Mouse (Mus musculus) heart, adult 9 months (tissue): ENCODE data around the gene Schip1.

Source experiments
- DNase-seq, 2 experiments: peaks; one replicate each; pipeline ENCODE4 v3.0.0; 2022; ENCODE audit warnings: low spot score in 2 of 2

Schip1 gene

GRCm38 (mm10) chr3:68269251-68269650 lies 204.6 kb downstream of the Schip1 start:
- DNase-seq = no peak

DNA sequence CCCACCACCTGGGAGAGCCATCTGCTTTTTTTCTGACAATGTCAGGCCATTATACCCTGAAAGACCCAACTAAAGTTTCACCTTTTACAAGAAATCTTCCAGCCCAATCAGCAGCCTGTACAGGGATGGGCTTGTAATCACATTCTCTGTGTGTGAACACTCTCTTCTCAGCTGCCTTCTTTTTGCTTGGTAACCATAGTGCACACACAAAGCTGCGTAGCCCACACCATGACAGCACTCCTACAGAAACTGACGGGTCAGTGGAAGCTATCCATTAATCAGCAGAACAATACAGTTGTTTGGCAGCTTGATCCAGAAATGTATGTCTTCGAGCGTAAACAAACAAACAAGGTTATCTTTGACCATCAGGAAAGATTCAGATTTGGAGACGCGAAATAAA lies 205.6 kb downstream of the Schip1 start:
- no peak for DNase-seq

GRCm38 (mm10) chr3:68271457-68271856 lies 206.9 kb downstream of the Schip1 start:
- no peak for DNase-seq

- no peak for DNase-seq
Observed at GRCm38 (mm10) chr3:68271881-68272280, 207.3 kb downstream of the Schip1 start.

- DNase-seq = no peak
Observed at GRCm38 (mm10) chr3:68282844-68283594, 218.4 kb downstream of the Schip1 start.

DNA sequence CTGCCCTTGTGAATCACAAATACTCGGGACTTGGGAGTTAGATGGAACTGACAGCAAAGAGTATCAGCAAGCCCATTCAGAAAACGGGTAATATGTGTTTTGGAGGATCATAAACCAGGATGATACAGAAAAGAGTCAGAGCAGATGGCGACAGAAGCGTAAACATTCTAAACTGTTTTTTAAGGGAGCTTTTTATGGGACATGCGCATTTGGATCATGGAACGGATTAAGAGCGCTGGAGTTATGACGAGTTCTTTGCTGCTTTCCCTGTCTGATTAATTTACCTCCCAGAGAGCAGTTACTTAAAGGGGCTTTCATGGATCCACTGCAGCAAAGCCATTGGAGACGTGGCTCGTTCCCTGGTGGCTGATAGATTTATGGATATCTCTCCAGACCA lies 219.0 kb downstream of the Schip1 start:
- no peak for DNase-seq

DNA sequence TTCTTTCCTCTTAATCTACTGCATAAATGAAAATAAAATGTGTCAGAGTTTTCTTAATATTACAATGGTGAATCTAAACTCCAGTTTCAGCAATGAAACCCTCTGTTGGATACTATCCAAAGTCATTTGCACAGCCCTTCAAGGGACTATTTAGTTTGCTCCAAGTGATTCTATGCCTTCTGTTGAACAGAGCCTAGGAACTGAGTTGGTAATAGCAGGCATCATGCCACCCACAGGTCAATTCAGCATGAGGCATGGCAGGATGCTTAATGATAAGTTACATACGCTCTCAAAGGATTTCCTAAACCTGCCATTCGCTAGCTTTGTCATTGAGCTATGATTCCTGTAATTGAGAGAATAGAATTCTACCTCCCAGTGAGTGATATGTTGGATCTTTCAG lies 219.9 kb downstream of the Schip1 start:
- DNase-seq = no peak

DNA sequence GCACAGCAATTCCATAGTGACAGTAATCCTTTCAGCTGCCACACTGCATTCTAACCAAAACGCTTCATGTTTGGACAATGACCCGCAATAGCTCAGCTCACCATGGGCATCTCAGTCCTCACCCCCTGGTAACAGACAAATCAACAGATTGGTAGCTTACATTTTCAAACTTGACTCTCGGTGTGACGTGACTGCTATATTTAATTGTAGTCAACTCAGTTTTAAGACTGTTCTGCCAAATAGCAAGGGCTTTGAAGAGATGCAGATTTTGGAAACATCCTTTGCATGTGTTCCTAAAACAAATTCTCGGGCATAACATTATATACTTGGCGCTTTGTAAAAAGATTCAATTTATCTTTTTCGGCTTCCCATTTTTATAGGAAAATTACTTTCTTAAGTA lies 232.2 kb downstream of the Schip1 start:
- no peak for DNase-seq

DNA sequence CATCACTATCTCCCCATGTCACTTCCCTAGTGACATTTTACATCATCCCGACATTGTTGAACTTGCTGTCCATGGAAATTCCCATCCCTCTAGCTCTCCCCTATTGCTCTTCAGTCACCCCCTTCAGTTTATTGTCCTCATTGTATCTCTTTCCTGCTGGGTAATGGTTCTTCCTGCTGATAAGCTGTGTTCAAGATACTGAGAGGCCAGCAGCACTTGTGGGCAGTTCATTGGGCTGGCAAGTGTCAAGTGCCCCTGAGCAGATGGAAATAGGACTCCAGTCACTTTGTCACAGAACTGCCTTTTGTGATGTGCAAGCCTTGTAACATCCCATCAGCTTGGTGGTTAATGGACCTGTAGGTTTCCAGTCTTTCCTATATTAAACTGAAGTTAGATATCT lies 241.0 kb downstream of the Schip1 start:
- DNase-seq = no peak

GRCm38 (mm10) chr3:68306726-68307125 lies 242.1 kb downstream of the Schip1 start:
- no peak for DNase-seq

DNA sequence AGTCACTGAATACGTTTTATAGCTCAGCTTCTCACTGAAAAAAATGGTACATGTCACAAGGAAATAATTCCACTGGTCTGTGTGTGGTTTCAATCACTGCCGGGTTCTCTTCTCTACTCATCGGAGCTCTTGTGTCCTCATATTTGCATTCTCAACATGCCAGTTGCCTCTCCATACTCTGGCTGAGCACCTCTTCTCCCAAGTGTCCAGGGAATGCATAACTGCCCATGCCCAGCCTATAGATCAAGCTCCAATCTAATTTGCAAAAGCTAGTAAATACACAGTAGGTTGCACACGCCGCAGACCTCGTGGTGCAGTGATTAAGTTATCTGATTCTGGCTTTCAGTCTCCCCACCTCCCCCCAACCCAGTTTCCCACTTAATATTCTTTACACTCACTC lies 261.0 kb downstream of the Schip1 start:
- no peak for DNase-seq

DNA sequence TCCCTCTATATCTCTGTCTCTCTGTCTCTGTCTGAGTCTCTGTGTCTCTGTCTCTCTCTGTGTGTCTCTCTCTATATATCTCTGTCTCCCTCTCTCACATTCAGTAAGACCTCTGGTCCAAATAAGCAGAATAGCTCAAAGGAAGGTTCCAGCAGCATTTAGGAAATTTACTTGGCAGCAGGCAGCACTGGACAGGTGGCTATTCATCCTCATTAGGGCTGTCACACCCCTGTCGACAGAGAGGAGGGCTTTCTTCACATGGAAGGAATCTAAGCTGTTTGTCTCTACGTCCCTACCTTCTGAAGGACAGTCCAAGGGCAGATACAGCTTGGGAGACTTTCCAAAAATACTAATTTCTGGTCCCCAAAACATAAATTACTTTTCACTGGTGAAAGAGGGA lies 267.9 kb downstream of the Schip1 start:
- DNase-seq = no peak

- no peak for DNase-seq
Observed at GRCm38 (mm10) chr3:68335501-68335900, 270.9 kb downstream of the Schip1 start.

- DNase-seq = no peak
Observed at GRCm38 (mm10) chr3:68350624-68351023, 286.0 kb downstream of the Schip1 start.

DNA sequence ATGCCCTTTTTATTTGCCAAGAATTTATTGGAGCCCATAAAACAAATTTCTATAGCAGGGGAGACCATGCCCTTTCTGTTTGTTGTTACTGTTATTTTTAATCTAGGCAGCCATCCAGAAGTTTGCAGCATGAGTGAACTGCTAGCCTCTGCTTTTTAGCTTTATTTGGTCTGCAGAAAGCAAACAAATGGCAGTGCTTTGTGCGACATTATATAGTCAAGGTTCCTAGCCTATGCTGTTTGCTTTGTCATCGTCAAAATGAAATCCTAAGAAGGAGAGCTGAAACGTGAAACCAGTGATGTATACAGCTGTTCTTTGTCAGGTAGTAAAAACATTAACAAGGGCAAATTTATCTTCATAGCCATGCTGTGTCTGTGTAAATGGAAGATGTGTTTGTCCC lies 286.9 kb downstream of the Schip1 start:
- DNase-seq = no peak

GRCm38 (mm10) chr3:68352961-68353360 lies 288.4 kb downstream of the Schip1 start:
- no peak for DNase-seq

GRCm38 (mm10) chr3:68353492-68353891 lies 288.9 kb downstream of the Schip1 start:
- no peak for DNase-seq

DNA sequence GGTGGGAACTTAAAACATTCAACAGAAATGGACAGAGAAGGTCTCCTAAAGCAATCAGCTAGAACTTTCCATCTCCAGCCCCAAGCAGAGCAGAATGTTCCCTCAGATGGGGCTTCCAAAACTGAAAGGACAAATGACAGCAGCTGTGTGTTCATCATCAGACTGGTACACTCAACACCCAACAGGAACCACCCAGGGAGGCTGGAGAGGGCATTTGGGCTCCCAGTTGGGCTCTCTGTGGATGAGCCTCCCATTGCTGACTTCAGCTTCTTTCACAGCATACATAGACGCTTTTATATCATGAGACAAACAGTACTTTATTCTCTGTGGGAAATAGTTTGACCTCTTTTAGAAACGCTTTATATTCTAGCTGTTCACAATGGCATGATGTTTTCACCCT lies 291.9 kb downstream of the Schip1 start:
- DNase-seq = no peak

GRCm38 (mm10) chr3:68368029-68368428 lies 303.4 kb downstream of the Schip1 start:
- no peak for DNase-seq

DNA sequence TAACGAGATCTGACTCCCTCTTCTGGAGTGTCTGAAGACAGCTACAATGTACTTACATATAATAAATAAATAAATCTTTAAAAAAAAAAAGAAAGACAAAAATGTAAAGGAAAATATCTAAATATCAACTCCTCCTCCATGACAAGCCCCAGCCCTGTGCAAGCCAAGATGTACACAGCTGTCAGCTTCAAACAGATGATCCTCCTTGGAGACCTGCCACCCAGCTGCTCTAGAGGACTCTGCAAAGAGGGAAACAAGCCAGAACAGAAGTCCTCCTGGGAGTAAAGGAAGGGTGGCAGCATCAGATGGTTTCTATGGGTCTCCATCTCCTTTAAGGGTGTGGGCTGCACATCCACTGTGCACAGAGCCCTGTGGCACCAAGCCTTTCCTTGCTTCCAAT lies 308.3 kb downstream of the Schip1 start:
- no peak for DNase-seq

DNA sequence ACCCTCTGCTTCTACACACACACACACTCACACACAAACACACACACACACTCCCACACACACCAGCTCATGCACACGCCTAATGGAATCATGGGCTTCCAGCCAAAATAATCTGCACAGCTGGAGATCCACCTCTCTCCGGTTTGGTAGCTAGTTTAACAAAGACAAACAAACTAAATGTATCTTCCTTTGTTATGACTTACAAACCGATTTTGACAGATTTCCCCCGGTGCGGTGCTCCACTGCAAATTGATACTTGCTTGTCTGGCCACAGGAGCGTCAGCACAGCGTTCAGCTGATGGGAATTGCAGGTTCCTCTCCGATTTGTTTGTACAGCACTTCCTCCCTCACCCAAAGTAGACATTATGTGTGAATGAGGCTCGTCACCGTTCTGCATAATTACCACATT lies 310.5 kb downstream of the Schip1 start:
- DNase-seq = peak in 1 of 2 experiments; percentile 1

GRCm38 (mm10) chr3:68377452-68378198 lies 313.0 kb downstream of the Schip1 start:
- no peak for DNase-seq

DNA sequence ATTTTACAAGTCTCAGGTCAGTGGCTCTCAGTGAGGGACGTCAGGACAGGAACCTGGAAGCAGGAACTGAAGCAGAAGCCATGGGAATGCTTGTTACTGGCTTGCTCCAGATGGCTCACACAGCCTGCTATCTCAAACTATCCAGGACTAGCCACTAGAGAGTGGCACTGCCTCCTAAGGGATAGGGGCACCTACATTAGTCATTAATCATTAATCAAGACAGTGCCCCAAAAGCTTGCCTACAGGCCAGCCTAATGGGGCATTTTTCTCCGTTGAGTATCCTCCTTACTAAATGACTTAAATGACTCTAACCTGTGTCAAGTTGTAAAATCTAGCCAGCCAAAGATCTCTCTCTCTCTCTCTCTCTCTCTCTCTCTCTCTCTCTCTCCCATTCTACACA lies 314.2 kb downstream of the Schip1 start:
- DNase-seq = no peak
